Mouse (Mus musculus): ENCODE data around the gene Ehf. TPM values are rescaled to one million over a fixed set of nuclear protein-coding genes. Genes with fewer than 3 reads are reported as not detected.

Gene Ehf
- polyA plus RNA-seq, 1 experiment from 2014 or later, result not detected

- Histone ChIP-seq H3K27ac (replicated peaks) (no peak overlapping the region), H3K9me3 (replicated peaks) (no peaks in the 10 kb centered on the region), H3K4me3 (replicated peaks) (no peak overlapping the region), H3K36me3 (no peaks in the 10 kb centered on the region), H3K4me1 (no peaks in the 10 kb centered on the region), H3K9ac (replicated peaks) (no peak overlapping the region), H3K4me2 (no peak overlapping the region), H3K27me3 (replicated peaks) (no peaks in the 10 kb centered on the region)
- ATAC-seq (ENCODE audit: low FRiP score), result no peak
- WGBS, result 87% methylated on average over 7 of the region's 7 CpGs
Measured at GRCm38 (mm10) chr2:103325301-103326048, 22.4 kb upstream of the Ehf start.

- WGBS, result 78% methylated on average over 2 of the region's 2 CpGs
- Histone ChIP-seq H3K36me3 (no peaks in the 10 kb centered on the region), H3K27me3 (replicated peaks) (no peaks in the 10 kb centered on the region), H3K4me3 (replicated peaks) (no peak overlapping the region), H3K4me1 (no peaks in the 10 kb centered on the region), H3K27ac (replicated peaks) (no peak overlapping the region), H3K9ac (replicated peaks) (no peak overlapping the region), H3K9me3 (replicated peaks) (no peaks in the 10 kb centered on the region), H3K4me2 (no peak overlapping the region)
- ATAC-seq (ENCODE audit: low FRiP score), result no peak
Measured at GRCm38 (mm10) chr2:103324320-103324719, 21.2 kb upstream of the Ehf start.

- 89% methylated on average over 1 of the region's 1 CpGs for WGBS
- Histone ChIP-seq H3K27me3 (replicated peaks) (no peaks in the 10 kb centered on the region), H3K27ac (replicated peaks) (no peak overlapping the region), H3K4me2 (no peak overlapping the region), H3K9ac (replicated peaks) (no peak overlapping the region), H3K4me1 (no peaks in the 10 kb centered on the region), H3K36me3 (no peaks in the 10 kb centered on the region), H3K4me3 (replicated peaks) (no peak overlapping the region), H3K9me3 (replicated peaks) (no peaks in the 10 kb centered on the region)
- no peak for ATAC-seq (ENCODE audit: low FRiP score)
Measured at GRCm38 (mm10) chr2:103322171-103322570, 19.1 kb upstream of the Ehf start.

GRCm38 (mm10) chr2:103321638-103322037 lies 18.6 kb upstream of the Ehf start:
- ATAC-seq (ENCODE audit: low FRiP score), result no peak
- no peak overlapping the region for H3K4me2 ChIP-seq
- WGBS, result 91% methylated on average over 4 of the region's 4 CpGs

GRCm38 (mm10) chr2:103314002-103314401 lies 10.9 kb upstream of the Ehf start:
- WGBS, result 56% methylated on average over 4 of the region's 4 CpGs
- H3K4me2 ChIP-seq, result no peak overlapping the region
- ATAC-seq (ENCODE audit: low FRiP score), result no peak
- H3K9me3 ChIP-seq (replicated peaks), result no peaks in the 10 kb centered on the region
- H3K36me3 ChIP-seq, result no peaks in the 10 kb centered on the region
- H3K27ac ChIP-seq (replicated peaks), result no peak overlapping the region
- H3K27me3 ChIP-seq (replicated peaks), result no peaks in the 10 kb centered on the region
- H3K4me3 ChIP-seq (replicated peaks), result no peak overlapping the region
- no peak overlapping the region for H3K9ac ChIP-seq (replicated peaks)
- H3K4me1 ChIP-seq, result no peaks in the 10 kb centered on the region

More at GRCm38 (mm10) chr2:103321638-103322037, 18.6 kb upstream of the Ehf start:
- Histone ChIP-seq H3K9me3 (replicated peaks) (no peaks in the 10 kb centered on the region), H3K27ac (replicated peaks) (no peak overlapping the region), H3K27me3 (replicated peaks) (no peaks in the 10 kb centered on the region), H3K9ac (replicated peaks) (no peak overlapping the region), H3K4me1 (no peaks in the 10 kb centered on the region), H3K4me3 (replicated peaks) (no peak overlapping the region), H3K36me3 (no peaks in the 10 kb centered on the region)

- Histone ChIP-seq H3K27me3 (replicated peaks) (no peaks in the 10 kb centered on the region), H3K4me1 (no peaks in the 10 kb centered on the region), H3K4me3 (replicated peaks) (no peak overlapping the region), H3K27ac (replicated peaks) (no peak overlapping the region), H3K9me3 (replicated peaks) (no peaks in the 10 kb centered on the region), H3K36me3 (no peaks in the 10 kb centered on the region), H3K4me2 (no peak overlapping the region), H3K9ac (replicated peaks) (no peak overlapping the region)
- WGBS, result 64% methylated on average over 4 of the region's 4 CpGs
- no peak for ATAC-seq (ENCODE audit: low FRiP score)
Measured at GRCm38 (mm10) chr2:103312640-103313039, 9.6 kb upstream of the Ehf start.

GRCm38 (mm10) chr2:103310663-103311062 lies 7.6 kb upstream of the Ehf start:
- Histone ChIP-seq H3K4me3 (replicated peaks) (no peak overlapping the region), H3K36me3 (no peaks in the 10 kb centered on the region), H3K4me2 (no peak overlapping the region), H3K27ac (replicated peaks) (no peak overlapping the region), H3K27me3 (replicated peaks) (no peaks in the 10 kb centered on the region), H3K4me1 (no peaks in the 10 kb centered on the region), H3K9me3 (replicated peaks) (no peaks in the 10 kb centered on the region), H3K9ac (replicated peaks) (no peak overlapping the region)
- 45% methylated on average over 5 of the region's 5 CpGs for WGBS
- ATAC-seq (ENCODE audit: low FRiP score), result no peak

GRCm38 (mm10) chr2:103306686-103307085 lies 3.6 kb upstream of the Ehf start:
- no peaks in the 10 kb centered on the region for H3K4me1 ChIP-seq

GRCm38 (mm10) chr2:103302669-103303068 lies 409 bp downstream of the Ehf start:
- Histone ChIP-seq H3K4me3 (replicated peaks) (no peak overlapping the region), H3K9me3 (replicated peaks) (no peaks in the 10 kb centered on the region), H3K36me3 (no peaks in the 10 kb centered on the region), H3K4me1 (no peaks in the 10 kb centered on the region), H3K9ac (replicated peaks) (no peak overlapping the region), H3K27ac (replicated peaks) (no peak overlapping the region), H3K4me2 (no peak overlapping the region), H3K27me3 (replicated peaks) (no peaks in the 10 kb centered on the region)
- no peak for ATAC-seq (ENCODE audit: low FRiP score)
- 76% methylated on average over 6 of the region's 6 CpGs for WGBS

More at GRCm38 (mm10) chr2:103306686-103307085, 3.6 kb upstream of the Ehf start:
- Histone ChIP-seq H3K4me3 (replicated peaks) (no peak overlapping the region), H3K27me3 (replicated peaks) (no peaks in the 10 kb centered on the region), H3K9me3 (replicated peaks) (no peaks in the 10 kb centered on the region), H3K36me3 (no peaks in the 10 kb centered on the region), H3K4me2 (no peak overlapping the region), H3K9ac (replicated peaks) (no peak overlapping the region), H3K27ac (replicated peaks) (no peak overlapping the region)
- 60% methylated on average over 6 of the region's 6 CpGs for WGBS
- ATAC-seq (ENCODE audit: low FRiP score), result no peak

GRCm38 (mm10) chr2:103298711-103299463 lies 4.2 kb downstream of the Ehf start:
- Histone ChIP-seq H3K4me2 (no peak overlapping the region), H3K4me1 (no peaks in the 10 kb centered on the region), H3K4me3 (replicated peaks) (no peak overlapping the region), H3K36me3 (no peaks in the 10 kb centered on the region), H3K9me3 (replicated peaks) (no peaks in the 10 kb centered on the region), H3K27ac (replicated peaks) (no peak overlapping the region), H3K27me3 (replicated peaks) (no peaks in the 10 kb centered on the region), H3K9ac (replicated peaks) (no peak overlapping the region)
- 86% methylated on average over 13 of the region's 13 CpGs for WGBS
- no peak for ATAC-seq (ENCODE audit: low FRiP score)

GRCm38 (mm10) chr2:103294526-103294925 lies 8.6 kb downstream of the Ehf start:
- 0 out of 2 replicates have a peak, but pooled peaks cover 4% of the 10 kb centered on the region for H3K4me1 ChIP-seq
- H3K27me3 ChIP-seq (replicated peaks), result no peaks in the 10 kb centered on the region
- no peak overlapping the region for H3K4me2 ChIP-seq
- H3K4me3 ChIP-seq (replicated peaks), result no peak overlapping the region
- no peak overlapping the region for H3K9ac ChIP-seq (replicated peaks)
- no peaks in the 10 kb centered on the region for H3K9me3 ChIP-seq (replicated peaks)
- 6% methylated on average over 3 of the region's 3 CpGs for WGBS
- H3K36me3 ChIP-seq, result no peaks in the 10 kb centered on the region
- ATAC-seq (ENCODE audit: low FRiP score), result no peak
- no peak overlapping the region for H3K27ac ChIP-seq (replicated peaks)

GRCm38 (mm10) chr2:103293751-103294150 lies 9.3 kb downstream of the Ehf start:
- H3K9me3 ChIP-seq (replicated peaks), result no peaks in the 10 kb centered on the region
- H3K27ac ChIP-seq (replicated peaks), result no peak overlapping the region
- no peak overlapping the region for H3K4me3 ChIP-seq (replicated peaks)
- H3K9ac ChIP-seq (replicated peaks), result no peak overlapping the region
- no peaks in the 10 kb centered on the region for H3K27me3 ChIP-seq (replicated peaks)
- WGBS, result 76% methylated on average over 5 of the region's 5 CpGs
- H3K4me1 ChIP-seq, result 0 out of 2 replicates have a peak, but pooled peaks cover 4% of the 10 kb centered on the region
- ATAC-seq (ENCODE audit: low FRiP score), result no peak
- no peaks in the 10 kb centered on the region for H3K36me3 ChIP-seq
- no peak overlapping the region for H3K4me2 ChIP-seq
